Mouse (Mus musculus) lung, embryonic 16.5 days (tissue): ENCODE results near the gene Pex14. TPM values are rescaled to one million over a fixed set of nuclear protein-coding genes. Genes with fewer than 3 reads are reported as not detected.

Experiments
- ATAC-seq: fragments of 200-750 bp; cut with Nextera tagmentation; 2 replicates; pipeline ENCODE4 v1.8.0; 2017; ENCODE audit warnings: low read depth, mild to moderate bottlenecking, moderate library complexity
- H3K27ac ChIP-seq: fragments of 300-500 bp; sonication (generic); 2 replicates; pipeline ENCODE4 v1.5.1; 2014; ENCODE audit warnings: mild to moderate bottlenecking, control low read depth, low read length
- H3K27me3 ChIP-seq: fragments of 300-500 bp; sonication (generic); 2 replicates; pipeline ENCODE4 v1.6.1; 2014; ENCODE audit warnings: low read depth, low read length, mixed read lengths; ENCODE audit not compliant: control insufficient read depth, insufficient read depth
- H3K36me3 ChIP-seq: fragments of 300-500 bp; sonication (generic); 2 replicates; pipeline ENCODE4 v1.6.1; 2014; ENCODE audit warnings: low read length; ENCODE audit not compliant: control insufficient read depth, insufficient read depth
- H3K4me1 ChIP-seq: fragments of 300-500 bp; sonication (generic); replicated peaks from 2 replicates; pipeline ENCODE4 v1.6.1; 2014; ENCODE audit warnings: low read length, mixed read lengths; ENCODE audit not compliant: control insufficient read depth, insufficient read depth
- H3K4me2 ChIP-seq: fragments of 300-500 bp; sonication (generic); 2 replicates; pipeline ENCODE4 v1.6.1; 2014; ENCODE audit warnings: low read depth, low read length, control low read depth
- H3K4me3 ChIP-seq: fragments of 300-500 bp; sonication (generic); 2 replicates; pipeline ENCODE4 v1.5.1; 2014; ENCODE audit warnings: mild to moderate bottlenecking, low read length, control low read depth
- H3K9ac ChIP-seq: fragments of 300-500 bp; sonication (generic); 2 replicates; pipeline ENCODE4 v1.6.1; 2014; ENCODE audit warnings: low read length, control low read depth
- H3K9me3 ChIP-seq: fragments of 300-500 bp; sonication (generic); 2 replicates; pipeline ENCODE4 v1.6.1; 2016; ENCODE audit warnings: low read length; ENCODE audit not compliant: control insufficient read depth
- WGBS: fragments of 180-500 bp; shearing (Covaris S2); extraction: QIAGEN DNeasy Blood & Tissue Kit; methylation state at CpG from one replicate; pipeline ENCODE4 v1.1.7; 2014; 5-methylcytosine and 5-hydroxymethylcytosine counted together
- polyA plus RNA-seq: library from polyadenylated mRNA; unstranded; fragments of >200 nt; fragmentation: Nextera tagmentation; extraction: Ambion mirVana; gene quantifications from 2 replicates; pipeline ENCODE4 v1.2.1, GENCODE M21; 2015

Pex14 gene
- polyA plus RNA-seq, 1 experiment from 2014 or later = 48.8 TPM

GRCm38 (mm10) chr4:148961081-148961480 lies 138.6 kb downstream of the Pex14 start:
- peaks cover 4% of the 10 kb centered on the region; the same call in 1 of the 2 replicates for H3K4me1 ChIP-seq
- H3K4me3 ChIP-seq = no peak overlapping the region
- 89% methylated on average over 19 of the region's 19 CpGs for WGBS
- H3K27ac ChIP-seq = no peak overlapping the region
- ATAC-seq = no peak
- H3K36me3 ChIP-seq = peaks cover 6% of the 10 kb centered on the region
- no peak overlapping the region for H3K4me2 ChIP-seq
- H3K9ac ChIP-seq = no peak overlapping the region
- no peaks in the 10 kb centered on the region for H3K9me3 ChIP-seq
- H3K27me3 ChIP-seq = no peaks in the 10 kb centered on the region

- no peak for ATAC-seq
- 69% methylated on average over 12 of the region's 12 CpGs for WGBS
- H3K4me3 ChIP-seq = no peak overlapping the region
- peaks cover 13% of the 10 kb centered on the region for H3K4me1 ChIP-seq
- peaks cover 3% of the 10 kb centered on the region for H3K36me3 ChIP-seq
- no peak overlapping the region for H3K9ac ChIP-seq
- H3K9me3 ChIP-seq = no peaks in the 10 kb centered on the region
- H3K27me3 ChIP-seq = no peaks in the 10 kb centered on the region
- no peak overlapping the region for H3K27ac ChIP-seq
- no peak overlapping the region for H3K4me2 ChIP-seq
These were observed 139.7 kb downstream of the Pex14 start for GRCm38 (mm10) chr4:148960011-148960410.

GRCm38 (mm10) chr4:148955131-148955813 lies 144.4 kb downstream of the Pex14 start:
- peak; percentile 68 for ATAC-seq
- WGBS = 69% methylated on average over 14 of the region's 14 CpGs
- H3K36me3 ChIP-seq = no peaks in the 10 kb centered on the region; the same call in 1 of the 2 replicates
- no peak overlapping the region for H3K4me3 ChIP-seq
- peak overlapping the region; percentile 72 for H3K27ac ChIP-seq
- no peaks in the 10 kb centered on the region for H3K9me3 ChIP-seq
- H3K4me1 ChIP-seq = peaks cover 38% of the 10 kb centered on the region
- H3K4me2 ChIP-seq = no peak overlapping the region
- H3K27me3 ChIP-seq = peaks cover 32% of the 10 kb centered on the region
- H3K9ac ChIP-seq = peak overlapping the region; percentile 45; the same call in 1 of the 2 replicates

- Histone ChIP-seq H3K4me1 (peaks cover 44% of the 10 kb centered on the region), H3K9me3 (no peaks in the 10 kb centered on the region), H3K27ac (no peak overlapping the region), H3K9ac (peak overlapping the region; percentile 45), H3K36me3 (no peaks in the 10 kb centered on the region), H3K4me2 (peak overlapping the region; percentile 60), H3K4me3 (peak overlapping the region; percentile 39), H3K27me3 (peaks cover 32% of the 10 kb centered on the region)
- no peak for ATAC-seq
- WGBS = 12% methylated on average over 42 of the region's 69 CpGs
These were observed 147.1 kb downstream of the Pex14 start for GRCm38 (mm10) chr4:148952328-148953222.

- Histone ChIP-seq H3K36me3 (no peaks in the 10 kb centered on the region; the same call in 1 of the 2 replicates), H3K4me2 (peak overlapping the region; percentile 60), H3K4me3 (peak overlapping the region; percentile 39), H3K27ac (0 out of 2 replicates have a peak overlapping the region, but pooled peaks have one; percentile 80), H3K9ac (peak overlapping the region; percentile 30), H3K4me1 (peaks cover 44% of the 10 kb centered on the region), H3K27me3 (peaks cover 32% of the 10 kb centered on the region), H3K9me3 (no peaks in the 10 kb centered on the region)
- 8% methylated on average over 44 of the region's 44 CpGs for WGBS
- peak; percentile 15; the same call in 1 of the 2 replicates for ATAC-seq
These were observed 147.8 kb downstream of the Pex14 start for GRCm38 (mm10) chr4:148951821-148952291.

GRCm38 (mm10) chr4:148950932-148951650 lies 148.6 kb downstream of the Pex14 start:
- peak overlapping the region; percentile 80 for H3K27ac ChIP-seq
- peaks cover 32% of the 10 kb centered on the region for H3K27me3 ChIP-seq
- no peaks in the 10 kb centered on the region for H3K9me3 ChIP-seq
- peak; percentile 51 for ATAC-seq
- H3K4me2 ChIP-seq = no peak overlapping the region
- peaks cover 43% of the 10 kb centered on the region for H3K4me1 ChIP-seq
- no peak overlapping the region; the same call in 1 of the 2 replicates for H3K4me3 ChIP-seq
- H3K9ac ChIP-seq = peak overlapping the region; percentile 24
- 30% methylated on average over 25 of the region's 25 CpGs for WGBS
- H3K36me3 ChIP-seq = no peaks in the 10 kb centered on the region; the same call in 1 of the 2 replicates

- Histone ChIP-seq H3K9ac (no peak overlapping the region), H3K36me3 (no peaks in the 10 kb centered on the region; the same call in 1 of the 2 replicates), H3K27me3 (peaks cover 32% of the 10 kb centered on the region), H3K4me2 (no peak overlapping the region), H3K27ac (peak overlapping the region; percentile 80), H3K9me3 (no peaks in the 10 kb centered on the region), H3K4me1 (peaks cover 42% of the 10 kb centered on the region), H3K4me3 (no peak overlapping the region)
- no peak for ATAC-seq
- 58% methylated on average over 6 of the region's 6 CpGs for WGBS
These were observed 149.2 kb downstream of the Pex14 start for GRCm38 (mm10) chr4:148950487-148950886.

GRCm38 (mm10) chr4:148947833-148948388 lies 151.8 kb downstream of the Pex14 start:
- Histone ChIP-seq H3K9me3 (no peaks in the 10 kb centered on the region), H3K4me3 (no peak overlapping the region), H3K27ac (no peak overlapping the region), H3K4me1 (peaks cover 33% of the 10 kb centered on the region), H3K27me3 (peaks cover 21% of the 10 kb centered on the region), H3K4me2 (no peak overlapping the region), H3K9ac (no peak overlapping the region), H3K36me3 (no peaks in the 10 kb centered on the region; the same call in 1 of the 2 replicates)
- ATAC-seq = peak; percentile 21; the same call in 1 of the 2 replicates
- WGBS = 25% methylated on average over 10 of the region's 10 CpGs
